Mouse (Mus musculus) cerebellum, adult 9-10 months (tissue): ENCODE data around the gene Fam20a.
"Not testable (repeated sequence)": the region's sequence is repeated elsewhere in the genome, so short reads cannot be mapped to it uniquely, and the experiment has no call there.

ENCODE experiments used
- DNase-seq: peaks from one replicate; pipeline ENCODE4 v3.0.0; 2022

The Fam20a gene

DNA sequence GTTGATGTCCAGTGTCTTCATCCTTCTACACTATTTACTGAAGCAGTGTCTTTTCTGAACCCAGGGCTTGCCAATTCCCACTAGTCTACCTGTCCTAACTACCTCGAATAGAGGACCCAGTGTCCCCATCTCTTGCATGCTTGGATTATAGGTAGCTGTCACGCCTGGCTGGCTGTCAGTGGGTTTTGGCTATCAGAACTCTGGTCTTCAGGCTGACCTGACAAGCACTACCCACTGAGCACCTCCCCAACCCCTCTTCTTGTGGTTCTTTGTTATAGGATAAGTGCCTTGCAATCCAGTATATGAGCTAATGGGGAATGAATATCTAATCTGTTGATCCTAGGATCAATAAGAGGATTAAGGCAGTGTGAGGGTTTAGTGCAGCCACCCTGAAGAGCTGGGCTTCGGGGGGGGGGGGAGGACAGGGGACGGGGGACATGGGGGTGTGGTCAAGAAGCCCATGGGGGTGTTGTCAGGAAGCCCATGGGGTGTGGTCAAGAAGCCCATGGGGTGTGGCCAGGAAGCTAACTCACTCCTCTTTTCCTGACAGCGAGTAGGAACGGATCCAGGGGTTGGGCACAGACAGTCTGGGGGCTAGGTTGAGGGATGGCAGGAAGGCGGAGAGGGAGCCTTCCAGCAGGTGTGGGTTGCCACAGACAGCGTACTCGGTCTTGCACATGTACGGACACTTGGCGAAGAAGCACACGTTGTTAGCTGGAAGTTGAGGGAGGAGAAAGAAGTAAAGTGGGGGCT, 45.3 kb downstream of the Fam20a start:
- no peak for DNase-seq

- no peak for DNase-seq
These were observed 46.3 kb downstream of the Fam20a start for GRCm38 (mm10) chr11:109675771-109676170.

DNA sequence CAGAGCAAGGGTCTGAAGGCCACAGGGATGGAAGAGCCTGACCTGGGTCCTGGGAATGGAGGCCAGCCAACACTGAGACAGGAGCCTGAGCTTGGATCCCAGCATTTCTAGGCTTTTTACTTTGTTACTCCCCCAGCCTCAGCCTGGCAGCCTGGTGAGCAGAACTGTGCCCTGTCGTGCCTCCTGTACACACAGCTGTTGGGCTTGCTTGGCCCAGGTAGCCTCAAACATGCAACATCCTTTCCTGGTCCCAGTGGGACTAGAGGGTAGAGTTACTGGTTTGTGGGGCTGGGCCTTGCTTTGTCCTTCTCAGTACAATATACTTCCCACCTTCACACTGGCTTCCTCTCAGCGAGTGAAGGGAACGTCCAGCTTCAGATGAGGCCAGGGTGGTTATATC, 46.9 kb downstream of the Fam20a start:
- no peak for DNase-seq

DNA sequence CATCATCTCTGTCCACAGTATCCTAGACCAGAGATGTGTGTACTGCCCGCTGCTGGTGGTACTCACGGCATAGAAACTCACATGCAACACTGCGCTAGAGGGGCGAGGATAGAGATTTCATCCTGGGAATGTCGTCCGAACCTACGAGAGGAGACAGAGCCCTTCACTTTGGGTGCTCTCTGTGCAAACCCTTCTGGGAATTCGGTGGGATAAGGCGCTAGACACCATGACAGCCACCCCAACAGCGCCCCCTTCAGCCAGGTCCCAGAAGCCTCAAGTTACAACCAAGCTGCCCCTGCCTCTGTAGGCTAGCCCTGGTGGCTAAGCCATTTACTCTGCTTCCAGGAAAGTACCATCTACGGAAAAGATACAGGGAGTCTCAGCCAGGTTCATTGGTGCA, 47.5 kb downstream of the Fam20a start:
- no peak for DNase-seq

GRCm38 (mm10) chr11:109673741-109674140, 48.3 kb downstream of the Fam20a start:
- DNase-seq, result no peak

GRCm38 (mm10) chr11:109672881-109673739, 49.0 kb downstream of the Fam20a start:
- no peak for DNase-seq

DNA sequence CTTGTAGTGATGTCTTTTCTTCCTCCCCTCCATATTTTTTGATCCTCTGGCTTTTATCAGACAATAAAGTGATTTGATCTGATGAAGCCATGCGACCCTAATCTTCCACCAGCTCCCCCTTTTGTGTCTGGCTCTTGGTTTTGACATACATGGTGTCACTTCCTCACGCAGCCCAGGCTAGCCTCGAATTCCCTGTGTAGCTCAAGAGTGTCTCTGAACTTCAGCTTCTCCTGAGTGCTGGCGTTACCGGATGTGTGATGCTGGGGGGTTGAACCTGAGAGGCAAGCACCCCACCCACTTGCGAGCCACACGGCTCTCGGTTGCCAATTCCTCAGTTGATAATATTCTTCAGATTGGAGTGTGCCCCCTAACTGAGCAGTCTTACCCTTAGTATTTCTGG, 49.7 kb downstream of the Fam20a start:
- DNase-seq, result no peak

GRCm38 (mm10) chr11:109672021-109672324, 50.1 kb downstream of the Fam20a start:
- no peak for DNase-seq

GRCm38 (mm10) chr11:109671136-109672020, 50.7 kb downstream of the Fam20a start:
- no peak for DNase-seq

GRCm38 (mm10) chr11:109670026-109670916, 51.8 kb downstream of the Fam20a start:
- DNase-seq, result no peak

DNA sequence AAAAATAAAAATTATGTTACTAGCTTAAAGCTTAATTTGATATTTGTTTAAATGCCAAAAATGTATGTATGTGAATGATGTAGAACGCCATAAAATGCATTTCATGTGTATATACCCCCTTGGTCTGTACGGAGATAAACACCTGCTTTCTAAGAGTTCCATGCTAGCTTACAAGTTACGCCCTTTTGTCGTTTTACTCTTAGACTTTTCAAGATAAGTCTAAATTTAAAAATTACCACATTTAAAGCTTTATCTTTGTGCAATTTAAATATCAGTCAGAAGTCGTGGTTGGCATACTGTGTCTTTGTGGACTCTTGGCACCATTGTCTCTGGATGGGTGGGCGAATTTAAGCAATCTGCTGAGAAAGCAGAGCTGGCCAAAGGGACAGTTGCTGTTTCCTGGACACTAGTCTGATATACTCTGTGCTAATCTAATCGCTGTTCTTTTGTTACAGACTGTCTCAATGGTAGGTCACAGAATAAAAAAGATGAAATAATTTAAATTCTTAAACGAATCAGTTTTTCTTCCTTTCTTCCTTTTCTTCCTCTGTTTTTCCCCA, 52.9 kb downstream of the Fam20a start:
- no peak for DNase-seq

- no peak for DNase-seq
These were observed 53.9 kb downstream of the Fam20a start for GRCm38 (mm10) chr11:109668115-109668725.

GRCm38 (mm10) chr11:109667371-109667770, 54.7 kb downstream of the Fam20a start:
- no peak for DNase-seq

DNA sequence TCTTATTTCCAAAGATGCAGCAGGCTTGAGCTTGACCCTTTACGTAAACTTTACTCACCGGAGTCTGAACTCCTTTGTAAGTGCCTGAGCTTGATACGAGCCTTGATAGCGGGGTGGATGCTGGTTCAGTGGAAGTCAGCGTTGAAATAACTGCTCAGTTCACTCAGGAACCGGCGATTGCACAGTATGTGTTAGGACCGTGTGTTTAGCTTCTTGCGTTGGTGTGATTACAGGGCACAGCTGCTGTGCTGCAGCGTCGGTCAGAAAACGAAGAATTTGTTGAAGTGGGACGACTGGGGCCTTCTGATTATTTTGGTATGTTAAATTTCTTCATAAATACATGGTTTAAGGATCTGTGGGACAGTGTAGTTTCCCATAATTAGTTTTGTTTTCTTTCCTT, 55.7 kb downstream of the Fam20a start:
- DNase-seq, result no peak

DNA sequence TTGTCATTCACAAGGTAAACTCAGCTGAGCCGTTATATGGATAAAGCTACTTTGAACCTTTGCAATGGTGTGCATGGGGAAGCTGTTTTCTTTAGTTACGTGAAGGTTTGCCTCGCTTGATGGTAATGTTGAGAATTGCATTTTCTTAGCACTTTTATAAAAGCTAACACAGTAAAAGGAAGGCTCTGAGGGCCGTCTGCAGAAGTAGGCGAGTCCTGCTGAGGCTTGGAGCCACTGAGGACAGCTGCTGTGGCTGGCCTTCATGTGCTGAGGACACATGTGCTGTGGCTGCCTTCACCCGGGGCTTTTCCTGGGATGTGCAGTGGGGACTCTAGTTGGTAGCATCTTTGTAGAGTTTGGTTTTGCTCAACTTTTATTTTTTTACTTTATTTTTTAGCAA, 56.7 kb downstream of the Fam20a start:
- no peak for DNase-seq

DNA sequence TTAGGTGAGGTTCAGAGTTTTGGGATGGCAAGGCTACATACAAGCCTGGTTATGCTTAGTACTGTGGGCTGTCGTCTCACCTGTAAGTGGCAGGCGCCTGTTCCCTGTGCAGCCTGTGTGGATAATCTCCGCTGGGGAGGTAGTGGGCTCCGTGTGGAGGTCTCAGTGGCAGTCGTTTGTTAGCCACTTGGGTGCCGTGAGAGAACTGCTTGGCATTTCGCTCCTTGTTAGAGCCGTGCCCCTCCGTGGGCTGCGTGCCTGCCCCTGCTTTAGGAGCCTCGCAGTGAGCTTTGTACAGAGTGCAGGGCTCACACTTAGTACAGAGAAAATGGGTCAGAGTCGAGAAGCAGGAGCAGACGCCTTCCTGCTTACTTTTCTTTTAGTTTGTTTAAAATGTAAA, 57.8 kb downstream of the Fam20a start:
- DNase-seq, result no peak

DNA sequence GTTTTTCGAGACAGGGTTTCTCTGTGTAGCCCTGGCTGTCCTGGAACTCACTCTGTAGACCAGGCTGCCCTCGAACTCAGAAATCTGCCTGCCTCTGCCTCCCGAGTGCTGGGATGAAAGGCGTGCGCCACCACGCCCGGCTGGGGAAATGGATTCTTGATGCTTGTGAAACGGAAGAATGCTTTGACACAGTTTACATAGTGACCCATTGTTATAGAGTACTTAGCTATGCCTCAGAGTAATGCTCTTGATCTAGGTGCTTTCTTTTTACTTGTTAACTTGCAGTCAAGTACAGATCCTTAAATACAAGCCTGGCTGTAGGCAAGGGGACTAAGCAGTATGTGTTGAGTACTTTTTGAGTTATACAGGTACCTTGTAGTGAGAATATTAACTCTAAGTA, 61.6 kb downstream of the Fam20a start:
- DNase-seq, result not testable (repeated sequence)

DNA sequence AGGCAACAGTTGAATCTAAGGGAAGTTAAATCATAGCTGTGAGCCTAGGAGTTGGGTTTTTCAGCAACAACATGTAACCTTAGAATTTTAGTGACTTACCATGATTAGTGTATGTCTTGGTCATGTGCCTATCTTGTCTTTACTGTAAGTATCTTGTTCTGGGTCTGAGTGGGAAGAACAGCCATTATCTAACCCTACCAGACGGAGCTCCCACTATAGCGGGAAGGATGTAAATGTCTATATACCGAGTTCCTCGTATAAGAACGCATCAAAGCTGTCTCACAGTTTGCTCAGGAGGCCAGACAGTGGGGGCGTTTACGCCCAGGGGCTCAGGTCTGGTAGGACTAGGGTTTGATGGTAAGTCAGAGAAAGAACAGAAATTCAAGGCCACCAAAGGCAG, 65.8 kb downstream of the Fam20a start:
- no peak for DNase-seq

- DNase-seq, result no peak
These were observed 67.5 kb downstream of the Fam20a start for GRCm38 (mm10) chr11:109654581-109654980.

GRCm38 (mm10) chr11:109653201-109653600, 68.9 kb downstream of the Fam20a start:
- peak; percentile 31 for DNase-seq

DNA sequence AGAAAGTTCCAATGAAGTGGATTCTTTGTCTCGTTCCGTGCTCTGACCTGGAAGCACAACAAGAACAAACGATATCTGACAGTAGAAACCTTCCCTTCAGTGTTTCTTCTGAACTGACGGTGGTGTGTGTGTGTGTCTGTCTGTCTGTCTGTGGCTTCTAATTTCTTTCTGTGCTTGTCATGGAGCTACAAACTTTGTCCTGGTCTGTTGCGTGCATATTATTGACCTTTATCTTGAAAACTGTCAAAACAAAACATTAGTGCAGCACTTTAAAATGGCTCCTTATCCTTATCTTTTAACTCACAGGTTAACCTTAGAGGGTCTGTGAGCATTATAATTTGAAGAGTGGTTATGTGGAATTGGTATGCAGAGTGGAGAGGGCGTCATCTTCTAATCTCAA, 69.6 kb downstream of the Fam20a start:
- no peak for DNase-seq
